ENCODE assay signal across 8 mouse cellular contexts in genomic region chr16:87441089-87441488, GRCm38 (mm10). TPM values are rescaled to one million over a fixed set of nuclear protein-coding genes. Genes with fewer than 3 reads are reported as not detected.
DNase-seq lines count a peak whose midpoint lies in the region; ATAC-seq and TF ChIP-seq lines count a peak whose summit lies in the region.

No protein-coding gene starts in this region.

- DNase-seq in lung, adult 2 months, result no peak
- DNase-seq in lung, postnatal 14 days, result no peak
- peak; percentile 66 for DNase-seq in brain, adult 2 months (ENCODE audit: low read depth, low spot score)
- peak; percentile 47 to 51 for DNase-seq in kidney, postnatal 36 days
- no peak for DNase-seq in gastrocnemius, postnatal 36 days
- no peak for DNase-seq in urinary bladder, postnatal 36 days (ENCODE audit: low spot score in 2 of 2)

- peak overlapping the region; percentile 94 for H3K27ac ChIP-seq in midbrain, embryonic 15.5 days

- TF ChIP-seq CTCF in lung, adult 2 months (IDR thresholded peaks at IDR 0.05; ENCODE audit: insufficient read depth, low read length), result no peak

- H3K9me3 ChIP-seq in midbrain, embryonic 15.5 days, result no peaks in the 10 kb centered on the region

- intact Hi-C loops in gastrocnemius, postnatal 36 days (cut with DNase I), result no loop called here

- H3K9ac ChIP-seq in midbrain, embryonic 15.5 days, result peak overlapping the region; percentile 83

- 19% methylated on average over 9 of the region's 9 CpGs for whole genome bisulfite sequencing in lung, adult 2 months
- WGBS in midbrain, embryonic 15.5 days, result 26% methylated on average over 9 of the region's 9 CpGs

- peak overlapping the region; percentile 65 for H3K4me2 ChIP-seq in midbrain, embryonic 15.5 days

- peaks cover 5% of the 10 kb centered on the region; the same call in 1 of the 2 replicates for H3K4me1 ChIP-seq in lung, adult 2 months (ENCODE audit: control insufficient read depth, insufficient read depth, low read length)
- H3K4me1 ChIP-seq in midbrain, embryonic 15.5 days, result peaks cover 17% of the 10 kb centered on the region

- no peak for TF ChIP-seq POLR2A in lung, adult 2 months (IDR thresholded peaks at IDR 0.05; ENCODE audit: borderline replicate concordance, extremely low read depth, low read depth, low read length)

- peak; percentile 50 for ATAC-seq in granulocyte monocyte progenitor cell, adult 5-6 weeks (replicated peaks; ENCODE audit: poor library complexity, severe bottlenecking)
- ATAC-seq in midbrain, embryonic 15.5 days (replicated peaks), result no peak

- no peaks in the 10 kb centered on the region for H3K27me3 ChIP-seq in midbrain, embryonic 15.5 days (replicated peaks)

- peak overlapping the region; percentile 98 for H3K4me3 ChIP-seq in lung, adult 2 months (replicated peaks; ENCODE audit: extremely low read depth, low read depth, low read length)
- peak overlapping the region; percentile 69 for H3K4me3 ChIP-seq in midbrain, embryonic 15.5 days

- H3K36me3 ChIP-seq in midbrain, embryonic 15.5 days (replicated peaks), result no peaks in the 10 kb centered on the region

RNA-seq across cellular contexts. Expression of gene Rwdd2b, which starts 0.7 kb away (rescaled TPM):
- polyA plus RNA-seq in lung, adult 2 months (2012; rRNA removed), result 1.9 and 3.4 TPM in 2 replicates
- 11.1 and 16.9 TPM in 2 replicates for total RNA-seq in granulocyte monocyte progenitor cell, adult 5-6 weeks (2014; fragmentation: Nextera tagmentation)
- total RNA-seq in granulocyte monocyte progenitor cell, adult 5-6 weeks (2017), result 17.5 and 18.5 TPM in 2 replicates
- 14.4 and 16.5 TPM in 2 replicates for polyA plus RNA-seq in midbrain, embryonic 15.5 days (2015; fragmentation: Nextera tagmentation; extraction: Ambion mirVana)
- total RNA-seq in gastrocnemius, postnatal 36 days (2021), result 1 to 10 TPM; 2.6 to 2.9 TPM

RNA-seq across cellular contexts. Expression of gene Ltn1, which starts 8.7 kb away (rescaled TPM):
- 3.8 and 6.3 TPM in 2 replicates for polyA plus RNA-seq in lung, adult 2 months (2012; rRNA removed)
- total RNA-seq in granulocyte monocyte progenitor cell, adult 5-6 weeks (2014; fragmentation: Nextera tagmentation), result 25.6 and 31.2 TPM in 2 replicates
- 28.5 and 28.6 TPM in 2 replicates for total RNA-seq in granulocyte monocyte progenitor cell, adult 5-6 weeks (2017)
- polyA plus RNA-seq in midbrain, embryonic 15.5 days (2015; fragmentation: Nextera tagmentation; extraction: Ambion mirVana), result 24.5 and 26.5 TPM in 2 replicates
- 10 to 100 TPM; 22.1 to 24.6 TPM for total RNA-seq in gastrocnemius, postnatal 36 days (2021)

RNA-seq across cellular contexts. Expression of gene Usp16, which starts 13.4 kb away (rescaled TPM):
- polyA plus RNA-seq in lung, adult 2 months (2012; rRNA removed), result 13.9 and 19.0 TPM in 2 replicates
- 72.4 and 73.8 TPM in 2 replicates for total RNA-seq in granulocyte monocyte progenitor cell, adult 5-6 weeks (2014; fragmentation: Nextera tagmentation)
- total RNA-seq in granulocyte monocyte progenitor cell, adult 5-6 weeks (2017), result 120 and 133 TPM in 2 replicates
- 49.5 and 49.8 TPM in 2 replicates for polyA plus RNA-seq in midbrain, embryonic 15.5 days (2015; fragmentation: Nextera tagmentation; extraction: Ambion mirVana)
- 10 to 100 TPM; 45.9 to 46.6 TPM for total RNA-seq in gastrocnemius, postnatal 36 days (2021)

RNA-seq across cellular contexts. Expression of gene Cct8, which starts 54.6 kb away (rescaled TPM):
- polyA plus RNA-seq in lung, adult 2 months (2012; rRNA removed), result 13.8 and 23.5 TPM in 2 replicates
- 288 and 293 TPM in 2 replicates for total RNA-seq in granulocyte monocyte progenitor cell, adult 5-6 weeks (2014; fragmentation: Nextera tagmentation)
- total RNA-seq in granulocyte monocyte progenitor cell, adult 5-6 weeks (2017), result 889 and 1,095 TPM in 2 replicates
- polyA plus RNA-seq in midbrain, embryonic 15.5 days (2015; fragmentation: Nextera tagmentation; extraction: Ambion mirVana), result 400 and 416 TPM in 2 replicates
- 100 to 1,000 TPM; 102 to 106 TPM for total RNA-seq in gastrocnemius, postnatal 36 days (2021)

Comparison
In these comparisons a context has a peak if more than half of its experiments do, and no peak if none do; other contexts are left out.
1. DNase-seq: peak in brain, adult 2 months (single experiment) and kidney, postnatal 36 days (2 of 2); none in lung, adult 2 months (single experiment), lung, postnatal 14 days (single experiment), gastrocnemius, postnatal 36 days (0 of 2) and urinary bladder, postnatal 36 days (0 of 2).